Mouse (Mus musculus) stomach, postnatal 0 days (tissue): ENCODE results near the gene Gse1. TPM values are rescaled to one million over a fixed set of nuclear protein-coding genes. Genes with fewer than 3 reads are reported as not detected.

ENCODE experiments used
- ATAC-seq: fragments of 200-750 bp; cut with Nextera tagmentation; 2 replicates; pipeline ENCODE4 v1.8.0; 2017; ENCODE audit not compliant: low FRiP score, low TSS enrichment
- DNase-seq: peaks from one replicate; pipeline ENCODE4 v3.0.0-alpha.2; 2016; ENCODE audit warnings: low spot score
- H3K27ac ChIP-seq: fragments of 300-500 bp; sonication (generic); replicated peaks from 2 replicates; pipeline ENCODE4 v1.5.1; 2014; ENCODE audit warnings: mild to moderate bottlenecking, control low read depth
- H3K27me3 ChIP-seq: fragments of 300-500 bp; sonication (generic); 2 replicates; pipeline ENCODE4 v1.6.1; 2014; ENCODE audit warnings: low read length; ENCODE audit not compliant: control insufficient read depth, insufficient read depth
- H3K36me3 ChIP-seq: fragments of 300-500 bp; sonication (generic); 2 replicates; pipeline ENCODE4 v1.6.1; 2014; ENCODE audit warnings: low read length, mixed read lengths; ENCODE audit not compliant: control insufficient read depth, insufficient read depth
- H3K4me1 ChIP-seq: fragments of 300-500 bp; sonication (generic); replicated peaks from 2 replicates; pipeline ENCODE4 v1.6.1; 2014; ENCODE audit warnings: antibody characterized with exemption; ENCODE audit not compliant: control insufficient read depth, insufficient read depth
- H3K4me2 ChIP-seq: fragments of 300-500 bp; sonication (generic); replicated peaks from 2 replicates; pipeline ENCODE4 v1.6.1; 2014; ENCODE audit warnings: low read depth, mild to moderate bottlenecking, control low read depth, moderate library complexity
- H3K4me3 ChIP-seq: fragments of 300-500 bp; sonication (generic); 2 replicates; pipeline ENCODE4 v1.5.1; 2014; ENCODE audit warnings: low read depth, low read length, control low read depth
- H3K9ac ChIP-seq: fragments of 300-500 bp; sonication (generic); 2 replicates; pipeline ENCODE4 v1.6.1; 2014; ENCODE audit warnings: mild to moderate bottlenecking, low read length, control low read depth, mixed read lengths
- H3K9me3 ChIP-seq: fragments of 300-500 bp; sonication (generic); 2 replicates; pipeline ENCODE4 v1.6.1; 2016; ENCODE audit warnings: low read length; ENCODE audit not compliant: control insufficient read depth
- CTCF ChIP-seq: IDR thresholded peaks from 2 replicates; pipeline ENCODE4 v1.5.1; 2016; ENCODE audit warnings: antibody characterized with exemption, low read depth, mild to moderate bottlenecking, moderate library complexity
- EP300 ChIP-seq: optimal IDR thresholded peaks from 2 replicates; pipeline ENCODE3; 2016; ENCODE audit warnings: antibody characterized with exemption
- WGBS: fragments of 180-500 bp; shearing (Covaris S2); extraction: QIAGEN DNeasy Blood & Tissue Kit; methylation state at CpG from one replicate; pipeline ENCODE4 v1.1.7; 2014; 5-methylcytosine and 5-hydroxymethylcytosine counted together
- polyA plus RNA-seq: library from polyadenylated mRNA; unstranded; fragments of >200 nt; fragmentation: Nextera tagmentation; extraction: Ambion mirVana; gene quantifications from 2 replicates; pipeline ENCODE4 v1.2.1, GENCODE M21; 2015

Gene Gse1
- polyA plus RNA-seq, 1 experiment from 2014 or later: 6.4 TPM

- DNase-seq (peak; percentile 91), ATAC-seq (peak; percentile 88)
- Histone ChIP-seq H3K4me1 (peaks cover 7% of the 10 kb centered on the region), H3K27me3 (no peaks in the 10 kb centered on the region), H3K4me3 (peak overlapping the region; percentile 8; the same call in 1 of the 2 replicates), H3K36me3 (no peaks in the 10 kb centered on the region), H3K27ac (peak overlapping the region; percentile 88), H3K4me2 (peak overlapping the region; percentile 51), H3K9me3 (no peaks in the 10 kb centered on the region), H3K9ac (no peak overlapping the region)
- WGBS: 36% methylated on average over 20 of the region's 20 CpGs
- TF ChIP-seq CTCF: peak; percentile 35; the same call in 1 of the 2 replicates
- no peak for TF ChIP-seq EP300
Observed at GRCm38 (mm10) chr8:120190810-120191413, 37.3 kb upstream of the Gse1 start.

- Histone ChIP-seq H3K4me1 (peaks cover 5% of the 10 kb centered on the region; the same call in 1 of the 2 replicates), H3K27me3 (no peaks in the 10 kb centered on the region), H3K27ac (peak overlapping the region; percentile 88), H3K9me3 (no peaks in the 10 kb centered on the region), H3K4me3 (no peak overlapping the region), H3K36me3 (no peaks in the 10 kb centered on the region), H3K4me2 (no peak overlapping the region), H3K9ac (no peak overlapping the region)
- DNase-seq: no peak
- ATAC-seq: no peak
- WGBS: 55% methylated on average over 5 of the region's 5 CpGs
- no peak for TF ChIP-seq CTCF
- TF ChIP-seq EP300: no peak
Observed at GRCm38 (mm10) chr8:120191633-120192032, 36.6 kb upstream of the Gse1 start.

- no peak overlapping the region for H3K9ac ChIP-seq
- TF ChIP-seq CTCF: no peak
- TF ChIP-seq EP300: no peak
- no peaks in the 10 kb centered on the region for H3K9me3 ChIP-seq
- no peak for DNase-seq
- no peaks in the 10 kb centered on the region for H3K36me3 ChIP-seq
- H3K27me3 ChIP-seq: no peaks in the 10 kb centered on the region
- no peak overlapping the region for H3K4me2 ChIP-seq
- H3K4me3 ChIP-seq: no peak overlapping the region
- 96% methylated on average over 5 of the region's 5 CpGs for WGBS
- peak overlapping the region; percentile 88; the same call in 1 of the 2 replicates for H3K27ac ChIP-seq
- no peak for ATAC-seq
- peaks cover 5% of the 10 kb centered on the region; the same call in 1 of the 2 replicates for H3K4me1 ChIP-seq
Observed at GRCm38 (mm10) chr8:120192118-120192517, 36.1 kb upstream of the Gse1 start.

- Histone ChIP-seq H3K27me3 (no peaks in the 10 kb centered on the region), H3K4me3 (no peak overlapping the region), H3K4me2 (no peak overlapping the region), H3K4me1 (0 out of 2 replicates have a peak, but pooled peaks cover 3% of the 10 kb centered on the region), H3K9ac (no peak overlapping the region), H3K27ac (no peak overlapping the region), H3K36me3 (no peaks in the 10 kb centered on the region), H3K9me3 (0 out of 2 replicates have a peak, but pooled peaks cover 3% of the 10 kb centered on the region)
- DNase-seq (no peak), ATAC-seq (no peak)
- WGBS: 64% methylated on average over 6 of the region's 6 CpGs
- TF ChIP-seq EP300 (no peak), CTCF (no peak)
Observed at GRCm38 (mm10) chr8:120201351-120201750, 26.9 kb upstream of the Gse1 start.

GRCm38 (mm10) chr8:120202546-120202945, 25.7 kb upstream of the Gse1 start:
- no peaks in the 10 kb centered on the region for H3K27me3 ChIP-seq
- ATAC-seq: peak; percentile 50; the same call in 1 of the 2 replicates
- 0 out of 2 replicates have a peak, but pooled peaks cover 3% of the 10 kb centered on the region for H3K9me3 ChIP-seq
- no peak overlapping the region for H3K4me3 ChIP-seq
- H3K4me2 ChIP-seq: no peak overlapping the region
- H3K4me1 ChIP-seq: 0 out of 2 replicates have a peak, but pooled peaks cover 3% of the 10 kb centered on the region
- TF ChIP-seq CTCF: no peak
- TF ChIP-seq EP300: no peak
- 60% methylated on average over 3 of the region's 3 CpGs for WGBS
- no peaks in the 10 kb centered on the region for H3K36me3 ChIP-seq
- H3K9ac ChIP-seq: no peak overlapping the region
- H3K27ac ChIP-seq: no peak overlapping the region
- DNase-seq: no peak

- H3K4me1 ChIP-seq: 0 out of 2 replicates have a peak, but pooled peaks cover 3% of the 10 kb centered on the region
- no peak overlapping the region for H3K9ac ChIP-seq
- H3K4me3 ChIP-seq: no peak overlapping the region
- H3K9me3 ChIP-seq: 0 out of 2 replicates have a peak, but pooled peaks cover under 1% of the 10 kb centered on the region
- H3K27ac ChIP-seq: 0 out of 2 replicates have a peak overlapping the region, but pooled peaks have one; percentile 45
- TF ChIP-seq CTCF: no peak
- TF ChIP-seq EP300: no peak
- 52% methylated on average over 7 of the region's 7 CpGs for WGBS
- H3K36me3 ChIP-seq: no peaks in the 10 kb centered on the region
- DNase-seq (no peak), ATAC-seq (peak; percentile 30; the same call in 1 of the 2 replicates)
- no peak overlapping the region for H3K4me2 ChIP-seq
- H3K27me3 ChIP-seq: no peaks in the 10 kb centered on the region
Observed at GRCm38 (mm10) chr8:120204736-120205360, 23.4 kb upstream of the Gse1 start.
